Mouse (Mus musculus): Measurements from ENCODE around the gene Apc2. TPM values are rescaled to one million over a fixed set of nuclear protein-coding genes. Genes with fewer than 3 reads are reported as not detected.

Gene Apc2
- total RNA-seq, 2 experiments from 2014 or later = 2.3 to 3.6 TPM

- intact Hi-C loops (cut with DNase I) = no loop called here
- peak; percentile 94 to 96 for DNase-seq
Observed at GRCm38 (mm10) chr10:80292251-80293146, 3.3 kb upstream of the Apc2 start, which contains the start of gene Rps15. Rps15 (plus strand) TSS chr10:80292453.

GRCm38 (mm10) chr10:80293325-80293724 is 2.5 kb upstream of the Apc2 start:
- intact Hi-C loops (cut with DNase I) = no loop called here
- DNase-seq = no peak

- no peak for DNase-seq
- intact Hi-C loops (cut with DNase I) = loop anchor here (2.0 kb wide), 1 partner anchor 82 kb away; no protein-coding TSS in a partner anchor
Observed at GRCm38 (mm10) chr10:80294311-80294710, 1.5 kb upstream of the Apc2 start.

GRCm38 (mm10) chr10:80294788-80295303 is 931 bp upstream of the Apc2 start:
- intact Hi-C loops (cut with DNase I) = loop anchor here (1.0 to 2.0 kb wide), 2 partner anchors 53 to 82 kb away; partner anchors contain the start of gene Adamtsl5
- no peak for DNase-seq

GRCm38 (mm10) chr10:80296824-80297223 is 1.0 kb downstream of the Apc2 start:
- intact Hi-C loops (cut with DNase I) = loop anchor here (2.0 kb wide), 1 partner anchor 22 kb away; no protein-coding TSS in a partner anchor
- DNase-seq = no peak

- intact Hi-C loops (cut with DNase I) = loop anchor here (2.0 kb wide), 1 partner anchor 21 kb away; no protein-coding TSS in a partner anchor
- no peak for DNase-seq
Observed at GRCm38 (mm10) chr10:80297526-80298133, 1.9 kb downstream of the Apc2 start.

GRCm38 (mm10) chr10:80298571-80299281 is 2.9 kb downstream of the Apc2 start:
- intact Hi-C loops (cut with DNase I) = no loop called here
- peak; percentile 62 to 73 for DNase-seq

GRCm38 (mm10) chr10:80299301-80299700 is 3.5 kb downstream of the Apc2 start:
- DNase-seq = no peak
- intact Hi-C loops (cut with DNase I) = no loop called here

GRCm38 (mm10) chr10:80299824-80300223 is 4.0 kb downstream of the Apc2 start:
- DNase-seq = no peak
- intact Hi-C loops (cut with DNase I) = no loop called here

GRCm38 (mm10) chr10:80300672-80301181 is 5.0 kb downstream of the Apc2 start:
- intact Hi-C loops (cut with DNase I) = no loop called here
- DNase-seq = no peak

- intact Hi-C loops (cut with DNase I) = no loop called here
- DNase-seq = no peak
Observed at GRCm38 (mm10) chr10:80301256-80302081, 5.7 kb downstream of the Apc2 start.

- no peak for DNase-seq
- intact Hi-C loops (cut with DNase I) = no loop called here
Observed at GRCm38 (mm10) chr10:80302082-80302355, 6.2 kb downstream of the Apc2 start.

- intact Hi-C loops (cut with DNase I) = no loop called here
- DNase-seq = peak; percentile 84 to 87
Observed at GRCm38 (mm10) chr10:80302471-80302881, 6.7 kb downstream of the Apc2 start.

GRCm38 (mm10) chr10:80304458-80304857 is 8.7 kb downstream of the Apc2 start:
- intact Hi-C loops (cut with DNase I) = no loop called here
- no peak for DNase-seq

GRCm38 (mm10) chr10:80304862-80305261 is 9.1 kb downstream of the Apc2 start:
- no peak for DNase-seq
- intact Hi-C loops (cut with DNase I) = no loop called here

GRCm38 (mm10) chr10:80311560-80311959 is 15.8 kb downstream of the Apc2 start:
- no peak for DNase-seq
- intact Hi-C loops (cut with DNase I) = no loop called here

- DNase-seq = no peak
- intact Hi-C loops (cut with DNase I) = no loop called here
Observed at GRCm38 (mm10) chr10:80312586-80313504, 17.1 kb downstream of the Apc2 start.

GRCm38 (mm10) chr10:80313627-80314201 is 17.9 kb downstream of the Apc2 start:
- intact Hi-C loops (cut with DNase I) = no loop called here
- DNase-seq = no peak

Measured in heart, postnatal 14 days (tissue).